Mouse (Mus musculus) cerebellum, adult 2 months (tissue): ENCODE results near the gene Bcas3. TPM values are rescaled to one million over a fixed set of nuclear protein-coding genes. Genes with fewer than 3 reads are reported as not detected.

Source experiments
- DNase-seq, 2 experiments: peaks; one replicate each; pipeline ENCODE4 v3.0.0; 2021
- H3K27ac ChIP-seq: fragments of 200-500 bp; 2 replicates; pipeline ENCODE4 v1.5.1; 2012; ENCODE audit warnings: low read length, control low read depth, inconsistent platforms; ENCODE audit not compliant: insufficient read depth
- H3K27me3 ChIP-seq: fragments of 200-500 bp; 2 replicates; pipeline ENCODE4 v1.6.1; 2012; ENCODE audit warnings: inconsistent platforms, mild to moderate bottlenecking, low read length, moderate library complexity; ENCODE audit not compliant: control insufficient read depth, insufficient read depth
- H3K4me1 ChIP-seq: fragments of 200-500 bp; 2 replicates; pipeline ENCODE4 v1.6.1; 2011; ENCODE audit warnings: low read length; ENCODE audit not compliant: control insufficient read depth, insufficient read depth
- H3K4me3 ChIP-seq: fragments of 200-500 bp; replicated peaks from 2 replicates; pipeline ENCODE3; 2011; ENCODE audit warnings: mild to moderate bottlenecking, low read depth, low read length, control low read depth; ENCODE audit not compliant: insufficient read depth
- CTCF ChIP-seq: fragments of 200-500 bp; IDR thresholded peaks from 2 replicates; pipeline ENCODE4 v1.5.1; 2011; ENCODE audit warnings: low read depth, mild to moderate bottlenecking, control low read depth, low read length, moderate library complexity, borderline replicate concordance; ENCODE audit not compliant: insufficient read depth
- POLR2A ChIP-seq: fragments of 200-500 bp; IDR thresholded peaks from 2 replicates; pipeline ENCODE4 v1.6.1; 2011; ENCODE audit warnings: low read length, control low read depth, borderline replicate concordance; ENCODE audit not compliant: insufficient read depth
- WGBS: fragments of 180-500 bp; shearing (Covaris S2); methylation state at CpG from one replicate; pipeline ENCODE4 v1.1.7; 2018; 5-methylcytosine and 5-hydroxymethylcytosine counted together
- polyA plus RNA-seq: library from polyadenylated mRNA; depleted of rRNA; stranded (reverse); fragments of >200 nt; gene quantifications from 2 replicates; pipeline ENCODE4 v1.2.3, GENCODE M21; 2012

Gene Bcas3
- polyA plus RNA-seq, 1 experiment, result 44.4 TPM

- Histone ChIP-seq H3K27me3 (no peaks in the 10 kb centered on the region), H3K27ac (no peak overlapping the region), H3K4me1 (no peaks in the 10 kb centered on the region), H3K4me3 (peak overlapping the region; percentile 99)
- no peak for TF ChIP-seq CTCF
- no peak for TF ChIP-seq POLR2A
- DNase-seq, result no peak
- 67% methylated on average over 4 of the region's 4 CpGs for WGBS
Observed at GRCm38 (mm10) chr11:85353819-85354218, 852 bp downstream of the Bcas3 start.

- TF ChIP-seq CTCF, result no peak
- no peak for TF ChIP-seq POLR2A
- H3K4me1 ChIP-seq, result no peaks in the 10 kb centered on the region
- no peaks in the 10 kb centered on the region for H3K27me3 ChIP-seq
- no peak for DNase-seq
- H3K4me3 ChIP-seq, result no peak overlapping the region
- H3K27ac ChIP-seq, result no peak overlapping the region
- WGBS, result 89% methylated on average over 6 of the region's 6 CpGs
Observed at GRCm38 (mm10) chr11:85359641-85360040, 6.7 kb downstream of the Bcas3 start.

GRCm38 (mm10) chr11:85361621-85362020, 8.7 kb downstream of the Bcas3 start:
- Histone ChIP-seq H3K27ac (no peak overlapping the region), H3K27me3 (no peaks in the 10 kb centered on the region), H3K4me1 (no peaks in the 10 kb centered on the region), H3K4me3 (no peak overlapping the region)
- no peak for DNase-seq
- no peak for TF ChIP-seq CTCF
- TF ChIP-seq POLR2A, result no peak
- 86% methylated on average over 8 of the region's 8 CpGs for WGBS

GRCm38 (mm10) chr11:85366168-85366567, 13.2 kb downstream of the Bcas3 start:
- 87% methylated on average over 3 of the region's 3 CpGs for WGBS
- Histone ChIP-seq H3K27ac (no peak overlapping the region), H3K4me1 (no peaks in the 10 kb centered on the region), H3K27me3 (no peaks in the 10 kb centered on the region), H3K4me3 (no peak overlapping the region)
- TF ChIP-seq CTCF (no peak), POLR2A (no peak)
- DNase-seq, result no peak

- TF ChIP-seq CTCF, result no peak
- no peak for TF ChIP-seq POLR2A
- no peaks in the 10 kb centered on the region for H3K4me1 ChIP-seq
- H3K27ac ChIP-seq, result no peak overlapping the region
- no peak overlapping the region for H3K4me3 ChIP-seq
- H3K27me3 ChIP-seq, result no peaks in the 10 kb centered on the region
- 57% methylated on average over 3 of the region's 3 CpGs for WGBS
- no peak for DNase-seq
Observed at GRCm38 (mm10) chr11:85367823-85368222, 14.9 kb downstream of the Bcas3 start.

- WGBS, result 89% methylated on average over 3 of the region's 3 CpGs
- Histone ChIP-seq H3K27ac (no peak overlapping the region), H3K4me1 (no peaks in the 10 kb centered on the region), H3K27me3 (no peaks in the 10 kb centered on the region), H3K4me3 (no peak overlapping the region)
- DNase-seq, result no peak
- TF ChIP-seq POLR2A, result no peak
- TF ChIP-seq CTCF, result no peak
Observed at GRCm38 (mm10) chr11:85379091-85379490, 26.1 kb downstream of the Bcas3 start.

- no peaks in the 10 kb centered on the region for H3K27me3 ChIP-seq
- no peak overlapping the region for H3K4me3 ChIP-seq
- DNase-seq, result no peak
- H3K4me1 ChIP-seq, result no peaks in the 10 kb centered on the region
- TF ChIP-seq POLR2A, result no peak
- TF ChIP-seq CTCF, result no peak
- H3K27ac ChIP-seq, result no peak overlapping the region
- 17% methylated on average over 1 of the region's 1 CpGs for WGBS
Observed at GRCm38 (mm10) chr11:85380046-85380445, 27.1 kb downstream of the Bcas3 start.

GRCm38 (mm10) chr11:85382055-85382454, 29.1 kb downstream of the Bcas3 start:
- peak; percentile 64 to 74 for DNase-seq
- Histone ChIP-seq H3K4me1 (no peaks in the 10 kb centered on the region), H3K27ac (no peak overlapping the region), H3K4me3 (no peak overlapping the region), H3K27me3 (no peaks in the 10 kb centered on the region)
- TF ChIP-seq POLR2A, result no peak
- peak; percentile 93 for TF ChIP-seq CTCF
- WGBS, result 19% methylated on average over 4 of the region's 4 CpGs
